Mouse (Mus musculus) cerebral cortex, adult 2 months (tissue): ENCODE measurements around the gene Slx1b.

ENCODE experiments used
- WGBS: fragments of 180-500 bp; shearing (Covaris S2); methylation state at CpG from one replicate; pipeline ENCODE4 v1.1.7; 2018; 5-methylcytosine and 5-hydroxymethylcytosine counted together

The Slx1b gene

GRCm38 (mm10) chr7:126702861-126703756 is 7.5 kb upstream of the Slx1b start:
- 44% methylated on average over 12 of the region's 12 CpGs for whole genome bisulfite sequencing

GRCm38 (mm10) chr7:126702358-126702757 is 6.8 kb upstream of the Slx1b start:
- WGBS, result 37% methylated on average over 6 of the region's 6 CpGs

- WGBS, result 41% methylated on average over 24 of the region's 24 CpGs
Measured at GRCm38 (mm10) chr7:126701559-126702357, 6.2 kb upstream of the Slx1b start.

- WGBS, result 0% methylated on average over 11 of the region's 11 CpGs
Measured at GRCm38 (mm10) chr7:126701070-126701469, 5.5 kb upstream of the Slx1b start.

GRCm38 (mm10) chr7:126700063-126701015 is 4.8 kb upstream of the Slx1b start:
- WGBS, result 74% methylated on average over 25 of the region's 25 CpGs

- 83% methylated on average over 8 of the region's 8 CpGs for WGBS
Measured at GRCm38 (mm10) chr7:126697838-126698237, 2.3 kb upstream of the Slx1b start.

GRCm38 (mm10) chr7:126696886-126697285 is 1.3 kb upstream of the Slx1b start:
- WGBS, result 44% methylated on average over 3 of the region's 3 CpGs

- 3% methylated on average over 17 of the region's 17 CpGs for whole genome bisulfite sequencing
Measured at GRCm38 (mm10) chr7:126696303-126696702, 719 bp upstream of the Slx1b start.

GRCm38 (mm10) chr7:126695210-126695611 is 373 bp downstream of the Slx1b start, which contains the start of gene Bola2:
Gene Bola2 (plus strand): TSS chr7:126695401.
- WGBS, result under 1% methylated on average over 31 of the region's 31 CpGs

GRCm38 (mm10) chr7:126694441-126695051 is 1.0 kb downstream of the Slx1b start:
- 12% methylated on average over 10 of the region's 10 CpGs for WGBS

GRCm38 (mm10) chr7:126693781-126694180 is 1.8 kb downstream of the Slx1b start:
- whole genome bisulfite sequencing, result 68% methylated on average over 7 of the region's 7 CpGs

- 14% methylated on average over 3 of the region's 3 CpGs for WGBS
Measured at GRCm38 (mm10) chr7:126693256-126693655, 2.3 kb downstream of the Slx1b start.

GRCm38 (mm10) chr7:126692426-126692825 is 3.2 kb downstream of the Slx1b start:
- WGBS, result 94% methylated on average over 26 of the region's 26 CpGs

- 72% methylated on average over 5 of the region's 5 CpGs for WGBS
Measured at GRCm38 (mm10) chr7:126691676-126692075, 3.9 kb downstream of the Slx1b start.

- WGBS, result 71% methylated on average over 3 of the region's 3 CpGs
Measured at GRCm38 (mm10) chr7:126690737-126691136, 4.8 kb downstream of the Slx1b start.

GRCm38 (mm10) chr7:126689021-126689420 is 6.6 kb downstream of the Slx1b start:
- 87% methylated on average over 3 of the region's 3 CpGs for WGBS

- WGBS, result 86% methylated on average over 4 of the region's 4 CpGs
Measured at GRCm38 (mm10) chr7:126688156-126688555, 7.4 kb downstream of the Slx1b start.

- WGBS, result 94% methylated on average over 5 of the region's 5 CpGs
Measured at GRCm38 (mm10) chr7:126681221-126681620, 14.4 kb downstream of the Slx1b start.

- WGBS, result 87% methylated on average over 5 of the region's 5 CpGs
Measured at GRCm38 (mm10) chr7:126679683-126680082, 15.9 kb downstream of the Slx1b start.

GRCm38 (mm10) chr7:126678545-126679341 is 16.8 kb downstream of the Slx1b start:
- WGBS, result 92% methylated on average over 8 of the region's 8 CpGs
